Mouse (Mus musculus) liver, adult 2 months (tissue): Measurements from ENCODE around the gene 4930442H23Rik.

Source experiments
- CTCF ChIP-seq: fragments of 200-500 bp; IDR thresholded peaks from 2 replicates; pipeline ENCODE4 v1.5.1; 2011; ENCODE audit warnings: low read depth, low read length, control low read depth
- POLR2A ChIP-seq: fragments of 200-500 bp; IDR thresholded peaks from 2 replicates; pipeline ENCODE4 v1.6.1; 2011; ENCODE audit warnings: low read length, control low read depth; ENCODE audit not compliant: insufficient read depth; ENCODE audit errors: extremely low read depth

- TF ChIP-seq CTCF, result no peak
- no peak for TF ChIP-seq POLR2A
Observed at GRCm38 (mm10) chr10:81139529-81139846, 44.2 kb downstream of the 4930442H23Rik start.
